Mouse (Mus musculus): ENCODE measurements around the gene Utrn.

Utrn gene

GRCm38 (mm10) chr10:12433161-12433560 lies 436.0 kb downstream of the Utrn start:
- no peak for DNase-seq (ENCODE audit: low spot score in 2 of 2)

GRCm38 (mm10) chr10:12430399-12430798 lies 438.8 kb downstream of the Utrn start:
- DNase-seq (ENCODE audit: low spot score in 2 of 2) = no peak

GRCm38 (mm10) chr10:12426866-12427265 lies 442.3 kb downstream of the Utrn start:
- DNase-seq (ENCODE audit: low spot score in 2 of 2) = no peak

GRCm38 (mm10) chr10:12424944-12425343 lies 444.2 kb downstream of the Utrn start:
- DNase-seq (ENCODE audit: low spot score in 2 of 2) = no peak

GRCm38 (mm10) chr10:12423994-12424725 lies 445.0 kb downstream of the Utrn start:
- DNase-seq (ENCODE audit: low spot score in 2 of 2) = no peak

GRCm38 (mm10) chr10:12414967-12415366 lies 454.2 kb downstream of the Utrn start:
- DNase-seq (ENCODE audit: low spot score in 2 of 2) = no peak

- DNase-seq (ENCODE audit: low spot score in 2 of 2) = no peak
Measured at GRCm38 (mm10) chr10:12406338-12407110, 462.6 kb downstream of the Utrn start.

- no peak for DNase-seq (ENCODE audit: low spot score in 2 of 2)
Measured at GRCm38 (mm10) chr10:12399450-12399849, 469.7 kb downstream of the Utrn start.

GRCm38 (mm10) chr10:12380139-12380538 lies 489.0 kb downstream of the Utrn start:
- DNase-seq (ENCODE audit: low spot score in 2 of 2) = no peak

- no peak for DNase-seq (ENCODE audit: low spot score in 2 of 2)
Measured at GRCm38 (mm10) chr10:12379123-12379522, 490.0 kb downstream of the Utrn start.

GRCm38 (mm10) chr10:12377727-12378126 lies 491.4 kb downstream of the Utrn start:
- no peak for DNase-seq (ENCODE audit: low spot score in 2 of 2)

- DNase-seq (ENCODE audit: low spot score in 2 of 2) = no peak
Measured at GRCm38 (mm10) chr10:12376015-12376414, 493.1 kb downstream of the Utrn start.

GRCm38 (mm10) chr10:12374741-12375140 lies 494.4 kb downstream of the Utrn start:
- DNase-seq (ENCODE audit: low spot score in 2 of 2) = no peak

GRCm38 (mm10) chr10:12354556-12354955 lies 514.6 kb downstream of the Utrn start:
- no peak for DNase-seq (ENCODE audit: low spot score in 2 of 2)

GRCm38 (mm10) chr10:12354106-12354505 lies 515.1 kb downstream of the Utrn start:
- no peak for DNase-seq (ENCODE audit: low spot score in 2 of 2)

GRCm38 (mm10) chr10:12339704-12340558 lies 529.2 kb downstream of the Utrn start:
- DNase-seq (ENCODE audit: low spot score in 2 of 2) = no peak

- DNase-seq (ENCODE audit: low spot score in 2 of 2) = no peak
Measured at GRCm38 (mm10) chr10:12339005-12339703, 530.0 kb downstream of the Utrn start.
